Comparison of ENCODE assay signal across 11 mouse cellular contexts in genomic region chr16:30416284-30416683, GRCm38 (mm10). TPM values are rescaled to one million over a fixed set of nuclear protein-coding genes. Genes with fewer than 3 reads are reported as not detected.
A peak's percentile ranks its signal among the peaks of the same experiment; 100 is the strongest.
DNase-seq lines count a peak whose midpoint lies in the region; ATAC-seq lines count a peak whose summit lies in the region.
"Had no signal": no experiment of that assay in that cellular context is flagged by ENCODE, and none has a peak within 500 bp of the region (broad histone marks: within the 10 kb centered on the region; RNA-seq: fewer than 3 reads in every experiment).

No protein-coding gene starts in this region.

- H3K27ac ChIP-seq in hindbrain, embryonic 11.5 days (ENCODE audit: low read depth, low read length): no peak overlapping the region
- H3K27ac ChIP-seq in hindbrain, embryonic 10.5 days: no peak overlapping the region
- H3K27ac ChIP-seq: layer of hippocampus, adult 2 months; liver, embryonic 13.5 days had no signal

- DNase-seq in cerebellum, postnatal 10 days: peak; percentile 29 to 34
- no peak for DNase-seq in cerebellum, adult 11-12 months
- peak; percentile 30 for DNase-seq in right cerebral cortex, postnatal 14 days
- DNase-seq in right cerebral cortex, postnatal 25 days: no peak
- peak; percentile 18 to 67 for DNase-seq in kidney, postnatal 36 days
- peak; percentile 11 for DNase-seq in telencephalon, adult 2 months (ENCODE audit: low read depth, low spot score)
- no peak for DNase-seq in hindbrain, embryonic 11.5 days (ENCODE audit: low spot score)
- no peak for DNase-seq in hindbrain, embryonic 10.5 days (ENCODE audit: low spot score)
- DNase-seq: liver, embryonic 13.5 days; thymus, postnatal 25 days had no signal

- H3K4me2 ChIP-seq in hindbrain, embryonic 11.5 days (replicated peaks; ENCODE audit: low read depth, low read length): no peak overlapping the region
- H3K4me2 ChIP-seq: liver, embryonic 13.5 days had no signal

- H3K4me1 ChIP-seq in hindbrain, embryonic 11.5 days (replicated peaks; ENCODE audit: control insufficient read depth, insufficient read depth, low read length): no peaks in the 10 kb centered on the region
- no peaks in the 10 kb centered on the region for H3K4me1 ChIP-seq in hindbrain, embryonic 10.5 days (replicated peaks)

- WGBS in hindbrain, embryonic 11.5 days: 86% methylated on average over 5 of the region's 5 CpGs
- 85% methylated on average over 5 of the region's 5 CpGs for WGBS in hindbrain, embryonic 10.5 days

- no peaks in the 10 kb centered on the region for H3K36me3 ChIP-seq in hindbrain, embryonic 11.5 days (ENCODE audit: control insufficient read depth, insufficient read depth, low read length)
- H3K36me3 ChIP-seq in hindbrain, embryonic 10.5 days: no peaks in the 10 kb centered on the region
- H3K36me3 ChIP-seq: liver, embryonic 13.5 days had no signal

- ATAC-seq in hindbrain, embryonic 11.5 days (ENCODE audit: low FRiP score): no peak

- H3K9ac ChIP-seq in hindbrain, embryonic 11.5 days (ENCODE audit: low read depth, low read length): no peak overlapping the region
- H3K9ac ChIP-seq: liver, embryonic 13.5 days had no signal

- H3K9me3 ChIP-seq in hindbrain, embryonic 11.5 days (ENCODE audit: control insufficient read depth, low read length): no peaks in the 10 kb centered on the region
- no peaks in the 10 kb centered on the region for H3K9me3 ChIP-seq in hindbrain, embryonic 10.5 days
- H3K9me3 ChIP-seq: liver, embryonic 13.5 days had no signal

- no peaks in the 10 kb centered on the region for H3K27me3 ChIP-seq in hindbrain, embryonic 11.5 days (ENCODE audit: control insufficient read depth, insufficient read depth, low read length)
- no peaks in the 10 kb centered on the region for H3K27me3 ChIP-seq in hindbrain, embryonic 10.5 days (ENCODE audit: insufficient read depth, poor library complexity, severe bottlenecking)
- H3K27me3 ChIP-seq: liver, embryonic 13.5 days had no signal

- H3K4me3 ChIP-seq in hindbrain, embryonic 11.5 days (ENCODE audit: low read depth, low read length): no peak overlapping the region
- no peak overlapping the region for H3K4me3 ChIP-seq in hindbrain, embryonic 10.5 days
- H3K4me3 ChIP-seq: layer of hippocampus, adult 2 months; liver, embryonic 13.5 days had no signal

RNA-seq across cellular contexts. Expression of gene Atp13a3, which starts 10.5 kb away (rescaled TPM):
- 10.3 and 12.6 TPM in 2 replicates for polyA plus RNA-seq in hindbrain, embryonic 11.5 days (2014; fragmentation: Nextera tagmentation; extraction: Ambion mirVana)
- 7.0 and 7.8 TPM in 2 replicates for polyA plus RNA-seq in hindbrain, embryonic 10.5 days (2016; fragmentation: Nextera tagmentation; extraction: Ambion mirVana)

Comparison
In these comparisons a context has a peak if more than half of its experiments do, and no peak if none do; other contexts are left out.
1. DNase-seq: peak in cerebellum, postnatal 10 days (2 of 2), right cerebral cortex, postnatal 14 days (single experiment), kidney, postnatal 36 days (2 of 2) and telencephalon, adult 2 months (single experiment); none in cerebellum, adult 11-12 months (single experiment), right cerebral cortex, postnatal 25 days (single experiment), hindbrain, embryonic 11.5 days (single experiment) and hindbrain, embryonic 10.5 days (single experiment).